Mouse (Mus musculus): ENCODE measurements around the gene Chpt1. TPM values are rescaled to one million over a fixed set of nuclear protein-coding genes. Genes with fewer than 3 reads are reported as not detected.

The Chpt1 gene
- total RNA-seq, 1 experiment from 2014 or later = 12.1 TPM

GRCm38 (mm10) chr10:88409751-88410150, 94.1 kb downstream of the Chpt1 start:
- ATAC-seq (replicated peaks; ENCODE audit: low read depth, poor library complexity, severe bottlenecking) = no peak

- ATAC-seq (replicated peaks; ENCODE audit: low read depth, poor library complexity, severe bottlenecking) = no peak
Measured at GRCm38 (mm10) chr10:88407875-88408631, 95.8 kb downstream of the Chpt1 start.

- ATAC-seq (replicated peaks; ENCODE audit: low read depth, poor library complexity, severe bottlenecking) = 0 out of 2 replicates have a peak, but pooled peaks have one; percentile 25
Measured at GRCm38 (mm10) chr10:88405812-88406211, 98.1 kb downstream of the Chpt1 start.

GRCm38 (mm10) chr10:88404220-88404619, 99.7 kb downstream of the Chpt1 start:
- no peak for ATAC-seq (replicated peaks; ENCODE audit: low read depth, poor library complexity, severe bottlenecking)

- ATAC-seq (replicated peaks; ENCODE audit: low read depth, poor library complexity, severe bottlenecking) = no peak
Measured at GRCm38 (mm10) chr10:88403021-88403420, 100.9 kb downstream of the Chpt1 start.

Other genes with a start within 250 kb of the Chpt1 start
- gene Dram1, start 125.0 kb downstream of the Chpt1 start, total RNA-seq (2017) = 4.2 and 7.4 TPM in 2 replicates
- 53.2 and 68.3 TPM in 2 replicates for gene Gnptab, start 124.9 kb downstream of the Chpt1 start, total RNA-seq (2017)
- gene Sycp3, start 44.5 kb downstream of the Chpt1 start, total RNA-seq (2017) = not detected in 2 replicates
- gene Mybpc1, start 101.1 kb upstream of the Chpt1 start, total RNA-seq (2017) = not detected in 2 replicates
- gene Spic, start 180.9 kb upstream of the Chpt1 start, total RNA-seq (2017) = 1.1 and 4.2 TPM in 2 replicates
- 88.6 and 96.6 TPM in 2 replicates for gene Arl1, start 226.8 kb upstream of the Chpt1 start, total RNA-seq (2017)